Mouse (Mus musculus): ENCODE data around the gene Aig1. TPM values are rescaled to one million over a fixed set of nuclear protein-coding genes. Genes with fewer than 3 reads are reported as not detected.
"Not testable (repeated sequence)": the region's sequence is repeated elsewhere in the genome, so short reads cannot be mapped to it uniquely, and the experiment has no call there.

Aig1 gene
- total RNA-seq (2021), result 10 to 100 TPM; 34.7 to 38.2 TPM
- long read RNA-seq, experiment 1, transcript Aig1-205 (6 exons, 1,554 nt), result major isoform, 43 of 47 reads
- long read RNA-seq, experiment 1, partial matches to known transcripts, result 2 of 47 reads
- long read RNA-seq, experiment 1, other reads (novel, unspliced or antisense), result 1 of 47 reads
- long read RNA-seq, experiment 2, transcript Aig1-205 (6 exons, 1,554 nt), result major isoform, 52 of 59 reads
- long read RNA-seq, experiment 2, partial matches to known transcripts, result 2 of 59 reads
- long read RNA-seq, experiment 2, other reads (novel, unspliced or antisense), result 4 of 59 reads

GRCm38 (mm10) chr10:13868371-13869321 is at the start of gene Aig1:
Gene Aig1 (minus strand): TSS chr10:13868980.
- peak; percentile 74 for DNase-seq
- intact Hi-C loops (cut with DNase I; ENCODE audit: low total_unique reads), result no loop called here

DNA sequence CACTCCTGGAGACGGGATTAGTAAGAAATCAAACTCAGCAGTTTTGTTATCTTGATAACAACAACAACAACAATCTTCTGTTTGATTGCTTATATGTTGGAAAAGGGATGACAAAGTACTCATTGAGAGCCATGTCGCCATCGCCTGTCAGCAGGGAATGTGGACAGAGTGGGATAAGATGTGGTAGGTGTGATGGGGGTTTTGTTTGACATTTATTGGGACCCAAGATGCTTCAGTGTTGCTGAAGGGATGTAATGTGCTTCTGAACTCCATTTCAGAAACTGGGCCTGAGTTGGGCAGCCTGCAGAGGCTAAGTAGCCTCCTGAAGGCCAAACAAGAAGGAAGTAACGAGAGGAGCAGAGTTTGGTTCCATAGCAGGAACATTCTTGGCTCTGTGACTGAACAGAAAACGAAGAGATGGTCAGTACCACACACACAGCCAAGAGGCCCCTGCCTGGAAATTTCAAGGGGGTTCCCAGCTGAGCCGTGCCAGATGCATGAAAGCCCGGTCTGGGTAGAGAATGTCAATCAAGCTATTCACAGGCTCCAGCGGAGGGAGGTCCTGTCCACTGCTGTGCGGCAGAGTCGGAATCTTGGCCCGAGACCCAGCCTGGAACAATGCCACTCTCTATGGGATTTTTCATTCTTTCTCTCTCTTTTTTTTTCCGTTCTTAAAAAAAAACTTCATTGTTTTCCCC is 48.0 kb upstream of the Aig1 start:
- peak; percentile 59 for DNase-seq
- intact Hi-C loops (cut with DNase I; ENCODE audit: low total_unique reads), result no loop called here

DNA sequence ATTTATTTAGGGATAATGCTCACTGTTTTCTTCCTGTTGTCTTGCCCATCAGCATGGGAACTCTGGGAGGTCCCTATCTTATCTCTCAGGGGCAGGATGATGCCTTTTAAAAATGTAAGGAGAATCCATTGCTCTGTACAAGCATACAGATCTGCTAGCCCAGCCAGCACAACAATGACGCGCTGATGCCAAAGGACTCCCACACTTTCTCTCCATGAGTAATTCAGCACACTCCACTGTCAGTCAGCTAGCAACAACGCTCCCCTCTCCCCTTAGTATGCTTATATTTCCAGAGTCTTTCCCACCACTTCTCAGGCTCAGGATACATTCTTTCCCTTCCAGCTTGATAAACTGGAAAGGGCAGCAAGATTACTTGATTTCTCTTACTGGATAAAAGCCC is 46.4 kb upstream of the Aig1 start:
- no peak for DNase-seq
- intact Hi-C loops (cut with DNase I; ENCODE audit: low total_unique reads), result no loop called here

GRCm38 (mm10) chr10:13913689-13914088 is 44.9 kb upstream of the Aig1 start:
- intact Hi-C loops (cut with DNase I; ENCODE audit: low total_unique reads), result no loop called here
- no peak for DNase-seq

GRCm38 (mm10) chr10:13906261-13906741 is 37.5 kb upstream of the Aig1 start:
- no peak for DNase-seq
- intact Hi-C loops (cut with DNase I; ENCODE audit: low total_unique reads), result no loop called here

DNA sequence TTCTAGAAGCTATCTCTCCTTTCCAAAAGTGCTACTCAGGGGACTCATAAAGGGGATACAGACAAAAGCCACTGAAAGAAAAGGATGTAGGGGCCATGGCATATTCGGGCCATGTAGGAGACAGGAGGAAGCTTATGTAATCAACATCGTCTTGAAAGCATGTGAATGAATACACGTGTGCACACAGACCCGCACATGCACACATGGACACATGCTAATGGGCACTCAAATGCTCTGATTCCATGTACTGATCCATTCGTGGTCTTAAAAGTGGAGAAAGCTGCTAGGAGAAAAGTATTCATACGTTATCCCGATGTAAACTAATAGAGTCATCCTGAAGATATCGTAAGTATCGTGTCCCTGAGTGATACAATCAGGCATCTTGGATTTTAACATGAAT is 36.8 kb upstream of the Aig1 start:
- intact Hi-C loops (cut with DNase I; ENCODE audit: low total_unique reads), result no loop called here
- DNase-seq, result no peak

DNA sequence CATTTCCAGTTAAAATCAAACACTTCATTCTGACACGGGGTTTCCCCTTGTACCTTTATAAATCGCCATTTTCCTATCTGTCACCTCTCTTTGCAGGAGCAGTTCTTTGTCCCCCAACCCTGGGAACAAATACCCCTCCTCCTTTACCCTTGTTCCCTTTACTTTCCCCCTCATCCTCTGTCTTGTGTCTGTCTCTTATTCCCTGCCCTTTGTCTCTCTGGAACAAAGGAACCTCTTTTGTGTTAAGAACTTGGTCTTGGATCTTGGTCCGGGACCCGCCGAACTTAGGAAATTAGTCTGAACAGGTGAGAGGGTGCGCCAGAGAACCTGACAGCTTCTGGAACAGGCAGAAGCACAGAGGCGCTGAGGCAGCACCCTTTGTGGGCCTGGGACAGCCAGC is 24.0 kb upstream of the Aig1 start:
- intact Hi-C loops (cut with DNase I; ENCODE audit: low total_unique reads); DNase-seq: not testable (repeated sequence)

- no peak for DNase-seq
- intact Hi-C loops (cut with DNase I; ENCODE audit: low total_unique reads), result loop anchor here (10.0 kb wide), 1 partner anchor 72 kb away; no protein-coding TSS in a partner anchor
Measured at GRCm38 (mm10) chr10:13882975-13883875, 14.4 kb upstream of the Aig1 start.

- intact Hi-C loops (cut with DNase I; ENCODE audit: low total_unique reads), result loop anchor here (10.0 kb wide), 1 partner anchor 72 kb away; no protein-coding TSS in a partner anchor
Measured at GRCm38 (mm10) chr10:13882490-13882889, 13.7 kb upstream of the Aig1 start.

DNA sequence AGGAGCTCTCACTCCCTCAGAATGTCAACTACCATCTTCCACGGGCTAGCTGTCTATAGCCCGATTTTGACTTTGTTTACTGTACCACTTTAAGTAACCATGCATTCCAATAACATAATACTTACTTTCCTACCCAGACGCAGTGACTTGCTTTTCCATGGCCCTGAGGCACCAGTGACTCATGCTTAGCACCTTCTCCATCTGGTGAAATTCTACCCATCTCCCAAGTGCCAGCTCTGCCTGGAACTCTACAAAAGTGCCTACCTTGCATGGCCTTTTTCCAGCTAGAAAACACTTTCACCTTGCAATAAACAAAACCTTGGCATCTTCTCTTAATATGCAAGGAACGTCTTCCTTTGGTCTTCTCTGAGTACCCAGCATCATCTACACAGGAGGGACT is 9.9 kb upstream of the Aig1 start:
- intact Hi-C loops (cut with DNase I; ENCODE audit: low total_unique reads), result no loop called here

More at GRCm38 (mm10) chr10:13882490-13882889, 13.7 kb upstream of the Aig1 start:
- no peak for DNase-seq

DNA sequence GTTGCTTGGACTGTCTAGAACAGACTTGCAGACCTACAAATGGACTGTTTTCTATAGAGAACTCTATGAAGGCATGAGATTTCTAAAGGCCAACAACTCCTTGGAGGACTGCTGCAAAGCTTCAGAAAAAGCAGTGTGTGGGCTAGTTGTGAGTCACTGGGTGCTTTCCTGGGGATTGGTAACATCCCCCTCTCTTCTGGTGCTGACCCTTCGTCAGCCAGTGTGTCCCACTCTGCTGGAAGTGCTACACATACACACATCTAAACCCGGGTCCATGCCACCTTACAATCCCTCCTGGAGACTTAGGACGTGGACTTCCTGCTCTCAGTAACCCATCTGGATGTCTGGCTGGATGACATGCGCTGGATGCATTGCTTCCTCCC is 6.2 kb upstream of the Aig1 start:
- intact Hi-C loops (cut with DNase I; ENCODE audit: low total_unique reads), result no loop called here
- DNase-seq, result no peak

More for the DNA sequence above, 9.9 kb upstream of the Aig1 start:
- DNase-seq, result peak; percentile 9

GRCm38 (mm10) chr10:13874301-13875037 is 5.7 kb upstream of the Aig1 start:
- intact Hi-C loops (cut with DNase I; ENCODE audit: low total_unique reads), result no loop called here
- no peak for DNase-seq

GRCm38 (mm10) chr10:13870531-13870930 is 1.8 kb upstream of the Aig1 start:
- intact Hi-C loops (cut with DNase I; ENCODE audit: low total_unique reads), result no loop called here
- DNase-seq, result no peak

GRCm38 (mm10) chr10:13869322-13870035 is 699 bp upstream of the Aig1 start:
- DNase-seq, result no peak
- intact Hi-C loops (cut with DNase I; ENCODE audit: low total_unique reads), result no loop called here

DNA sequence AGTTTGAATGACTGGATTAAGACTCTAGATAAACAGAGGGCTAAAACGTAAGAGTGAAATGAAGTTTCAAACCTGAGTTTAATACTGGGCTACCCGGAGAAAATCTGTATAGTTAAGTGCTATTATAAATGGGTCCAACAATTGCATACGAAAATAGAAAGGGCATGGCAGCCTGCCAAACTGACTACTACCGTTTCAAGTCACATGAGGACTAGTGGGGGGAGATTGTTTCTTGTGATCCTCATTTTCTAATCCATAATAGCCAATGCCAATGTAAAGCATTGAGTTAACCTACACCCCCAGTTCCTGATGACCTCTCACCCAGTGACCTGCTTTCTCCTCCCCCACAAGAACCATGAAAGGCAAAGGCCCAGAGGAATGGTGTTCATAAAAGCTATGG is 2.4 kb downstream of the Aig1 start:
- intact Hi-C loops (cut with DNase I; ENCODE audit: low total_unique reads), result no loop called here
- no peak for DNase-seq

DNA sequence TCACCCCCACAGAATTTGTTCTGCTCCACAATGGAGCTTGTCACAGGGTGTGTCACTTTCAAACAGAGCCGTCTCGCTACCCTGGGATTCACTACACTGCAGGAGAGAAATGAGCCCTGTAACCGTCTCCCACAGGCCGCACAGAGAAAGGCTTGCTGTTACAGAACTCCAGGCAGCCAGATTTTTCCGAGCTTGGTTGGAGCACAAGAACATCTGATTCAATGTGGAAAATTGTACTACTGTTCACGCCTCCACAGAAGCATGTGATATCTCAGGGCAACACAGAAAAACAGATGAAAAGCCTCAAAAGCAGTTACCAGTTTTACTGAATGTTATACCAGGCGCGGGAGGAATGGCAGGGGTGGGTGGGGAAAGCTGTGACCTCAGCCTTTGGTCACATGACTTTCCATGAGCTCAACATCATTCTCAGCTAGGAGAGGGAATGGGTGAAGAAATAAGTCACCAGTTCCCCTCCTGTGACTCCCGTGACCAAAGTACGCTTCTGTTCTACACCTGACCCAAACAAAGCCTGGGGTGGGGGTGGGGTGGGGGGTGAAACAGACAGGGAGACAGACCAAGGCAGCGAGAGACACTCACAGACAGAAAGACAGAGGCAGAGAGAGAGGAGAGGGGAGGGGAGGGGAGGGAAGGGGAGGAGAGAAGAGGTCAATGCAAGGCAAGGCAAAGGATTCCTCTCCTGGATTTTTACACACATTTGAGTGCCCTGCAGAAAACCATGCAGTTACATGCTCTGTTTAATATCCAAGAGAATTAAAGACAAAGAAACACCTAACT is 7.5 kb downstream of the Aig1 start:
- DNase-seq, result no peak

GRCm38 (mm10) chr10:13856438-13856837 is 12.3 kb downstream of the Aig1 start:
- intact Hi-C loops (cut with DNase I; ENCODE audit: low total_unique reads), result no loop called here
- no peak for DNase-seq

More for the DNA sequence above, 7.5 kb downstream of the Aig1 start:
- intact Hi-C loops (cut with DNase I; ENCODE audit: low total_unique reads), result no loop called here
